Mouse (Mus musculus) liver, adult 2 months (tissue): ENCODE results near the gene Csad. TPM values are rescaled to one million over a fixed set of nuclear protein-coding genes. Genes with fewer than 3 reads are reported as not detected.

Source experiments
- DNase-seq: peaks from one replicate; pipeline ENCODE4 v3.0.0-alpha.2; 2011; ENCODE audit warnings: low read depth, low spot score; ENCODE audit errors: extremely low read depth
- H3K27ac ChIP-seq: fragments of 200-500 bp; replicated peaks from 2 replicates; pipeline ENCODE4 v1.5.1; 2012; ENCODE audit warnings: low read depth, mild to moderate bottlenecking, control low read depth, inconsistent platforms, low read length; ENCODE audit not compliant: insufficient read depth
- H3K27me3 ChIP-seq: fragments of 200-500 bp; 2 replicates; pipeline ENCODE4 v1.6.1; 2012; ENCODE audit warnings: mild to moderate bottlenecking, moderate library complexity, low read length, inconsistent platforms; ENCODE audit not compliant: control insufficient read depth, insufficient read depth
- H3K36me3 ChIP-seq: fragments of 200-500 bp; 2 replicates; pipeline ENCODE4 v1.6.1; 2012; ENCODE audit warnings: low read length, inconsistent platforms; ENCODE audit not compliant: control insufficient read depth, insufficient read depth
- H3K4me1 ChIP-seq: fragments of 200-500 bp; 2 replicates; pipeline ENCODE4 v1.6.1; 2011; ENCODE audit warnings: low read length; ENCODE audit not compliant: control insufficient read depth, insufficient read depth
- H3K4me3 ChIP-seq: fragments of 200-500 bp; 2 replicates; pipeline ENCODE4 v1.5.1; 2011; ENCODE audit warnings: low read depth, mild to moderate bottlenecking, control low read depth, low read length, moderate library complexity; ENCODE audit not compliant: insufficient read depth
- H3K79me2 ChIP-seq: fragments of 200-500 bp; 2 replicates; pipeline ENCODE4 v1.6.1; 2012; ENCODE audit warnings: inconsistent platforms, mild to moderate bottlenecking, low read length, moderate library complexity; ENCODE audit not compliant: control insufficient read depth, insufficient read depth
- H3K9ac ChIP-seq: fragments of 200-500 bp; 2 replicates; pipeline ENCODE4 v1.6.1; 2012; ENCODE audit warnings: low read depth, mild to moderate bottlenecking, control low read depth, inconsistent platforms, low read length
- CTCF ChIP-seq: fragments of 200-500 bp; IDR thresholded peaks from 2 replicates; pipeline ENCODE4 v1.5.1; 2011; ENCODE audit warnings: low read depth, low read length, control low read depth
- POLR2A ChIP-seq: fragments of 200-500 bp; IDR thresholded peaks from 2 replicates; pipeline ENCODE4 v1.6.1; 2011; ENCODE audit warnings: low read length, control low read depth; ENCODE audit not compliant: insufficient read depth; ENCODE audit errors: extremely low read depth
- WGBS: fragments of 180-500 bp; shearing (Covaris S2); methylation state at CpG from one replicate; pipeline ENCODE4 v1.1.7; 2018; 5-methylcytosine and 5-hydroxymethylcytosine counted together
- polyA plus RNA-seq: library from polyadenylated mRNA; depleted of rRNA; stranded (reverse); fragments of >200 nt; gene quantifications from 2 replicates; pipeline ENCODE4 v1.2.3, GENCODE M21; 2012
- total RNA-seq: library from RNA; depleted of rRNA; stranded (reverse); fragments of >200 nt; gene quantifications from 2 replicates; pipeline ENCODE4 v1.2.3, GENCODE M21; 2014

The Csad gene
- total and polyA plus RNA-seq, 2 experiments = 47.6 to 123 TPM

DNA sequence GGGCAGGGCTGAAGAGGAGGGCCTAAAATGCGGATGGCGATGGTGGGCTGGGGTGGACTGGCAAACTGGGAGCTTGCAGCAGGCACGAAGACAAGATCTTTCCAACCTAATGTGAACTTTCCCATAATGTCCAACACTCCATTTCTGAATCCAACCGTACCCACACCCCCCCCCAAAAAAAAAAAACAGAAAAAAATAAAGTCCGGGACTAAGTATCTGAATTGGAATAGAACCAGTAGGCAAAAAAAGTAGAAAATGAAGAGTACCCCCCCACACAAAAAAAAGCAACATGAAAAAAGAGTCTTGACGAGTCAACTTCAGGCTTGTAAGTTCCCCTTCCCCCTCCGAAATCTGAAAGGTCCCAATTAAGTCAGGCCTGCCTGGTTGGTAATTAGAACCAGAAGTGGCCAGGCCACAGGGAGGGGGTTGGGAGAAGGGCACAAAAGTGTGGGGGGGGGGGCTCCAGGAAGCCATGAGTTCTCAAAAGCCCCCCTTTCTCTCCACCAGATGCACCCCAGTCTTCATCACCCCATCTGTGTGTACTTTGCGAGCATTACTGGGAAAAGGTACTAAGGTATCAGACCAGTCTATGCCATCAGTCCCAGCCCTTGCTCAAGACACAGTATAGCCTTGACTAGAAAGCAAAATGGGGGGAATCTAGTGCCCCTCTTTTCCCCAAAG is 43.7 kb upstream of the Csad start:
- TF ChIP-seq POLR2A (no peak), CTCF (no peak)
- peak overlapping the region; percentile 74 for H3K4me3 ChIP-seq
- no peak for DNase-seq
- H3K4me1 ChIP-seq = peaks cover 4% of the 10 kb centered on the region; the same call in 1 of the 2 replicates
- H3K9ac ChIP-seq = peak overlapping the region; percentile 73
- no peaks in the 10 kb centered on the region for H3K36me3 ChIP-seq
- WGBS = 21% methylated on average over 8 of the region's 8 CpGs
- peak overlapping the region; percentile 73 for H3K27ac ChIP-seq
- H3K79me2 ChIP-seq = no peaks in the 10 kb centered on the region
- no peaks in the 10 kb centered on the region for H3K27me3 ChIP-seq

DNA sequence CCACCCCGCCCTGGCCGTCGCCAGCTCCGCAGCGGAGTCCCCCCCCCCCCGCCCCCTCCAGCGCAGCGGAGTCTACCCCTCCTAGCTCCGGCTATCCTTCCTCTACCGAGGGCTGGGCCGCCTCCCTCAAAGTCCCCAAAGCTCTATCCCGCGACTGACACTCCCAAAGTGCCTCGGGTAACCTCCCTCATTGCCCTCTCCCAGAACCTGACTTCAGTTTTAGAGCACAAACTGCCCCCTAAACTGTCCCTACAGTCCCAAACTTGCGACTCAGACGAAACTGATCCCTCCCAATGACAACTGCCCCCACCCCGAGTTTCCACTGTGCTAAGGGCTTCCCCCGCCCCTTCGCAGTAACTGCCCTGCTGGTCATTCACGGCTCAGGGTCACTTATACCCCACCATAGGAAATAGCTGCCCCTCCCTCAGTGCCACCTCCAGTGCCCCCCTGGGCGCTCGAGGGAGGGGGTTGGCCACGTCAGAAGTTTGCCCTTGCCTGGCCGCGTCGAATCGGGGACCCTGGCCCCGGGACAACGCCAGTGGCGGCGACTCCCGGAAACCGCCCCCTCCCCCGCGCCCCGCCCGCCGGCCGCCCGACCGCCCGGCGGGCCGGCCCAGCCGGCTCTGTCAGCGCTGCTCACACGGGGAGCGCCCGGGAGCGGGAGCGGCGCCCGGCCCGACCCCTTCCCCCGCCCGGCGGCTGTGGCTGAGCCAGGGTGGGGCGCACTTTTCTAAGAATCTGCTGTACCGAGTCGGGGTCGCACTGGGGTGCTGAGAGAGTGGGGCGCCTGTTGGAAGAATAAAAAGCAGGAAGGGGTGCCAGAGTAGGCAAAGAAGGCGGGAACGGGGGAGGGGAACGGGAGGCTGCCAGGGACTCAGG is 43.0 kb upstream of the Csad start:
- Histone ChIP-seq H3K36me3 (no peaks in the 10 kb centered on the region), H3K9ac (peak overlapping the region; percentile 81), H3K4me1 (peaks cover 4% of the 10 kb centered on the region; the same call in 1 of the 2 replicates), H3K4me3 (peak overlapping the region; percentile 74), H3K27me3 (no peaks in the 10 kb centered on the region), H3K79me2 (no peaks in the 10 kb centered on the region), H3K27ac (peak overlapping the region; percentile 95)
- DNase-seq = peak; percentile 42
- 1% methylated on average over 59 of the region's 65 CpGs for WGBS
- TF ChIP-seq POLR2A (no peak), CTCF (no peak)

DNA sequence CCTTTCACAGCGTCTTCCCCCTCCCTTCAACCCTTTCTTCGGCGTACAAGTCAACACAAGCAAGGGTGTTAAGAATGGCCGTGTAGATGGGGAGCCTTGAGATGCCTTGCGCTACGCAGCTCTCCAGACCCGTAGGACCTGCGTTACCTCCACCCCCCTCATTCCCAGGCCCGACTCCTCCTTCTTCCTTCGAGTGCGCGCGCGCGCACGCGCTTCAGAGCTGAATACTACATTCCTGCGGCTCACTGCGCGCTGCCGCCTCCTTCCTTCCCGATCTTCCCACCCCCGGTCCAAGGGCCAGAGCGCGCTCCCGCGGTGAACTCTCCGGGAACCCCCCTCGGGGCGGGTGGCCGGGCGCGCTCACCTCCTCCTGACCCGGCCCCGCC is 42.3 kb upstream of the Csad start:
- Histone ChIP-seq H3K27me3 (no peaks in the 10 kb centered on the region), H3K36me3 (no peaks in the 10 kb centered on the region), H3K79me2 (no peaks in the 10 kb centered on the region), H3K27ac (peak overlapping the region; percentile 62), H3K4me1 (peaks cover 4% of the 10 kb centered on the region; the same call in 1 of the 2 replicates), H3K9ac (peak overlapping the region; percentile 81), H3K4me3 (peak overlapping the region; percentile 74)
- TF ChIP-seq CTCF (no peak), POLR2A (0 out of 2 replicates have a peak, but pooled peaks have one; percentile 19)
- WGBS = under 1% methylated on average over 35 of the region's 35 CpGs
- peak; percentile 71 for DNase-seq

DNA sequence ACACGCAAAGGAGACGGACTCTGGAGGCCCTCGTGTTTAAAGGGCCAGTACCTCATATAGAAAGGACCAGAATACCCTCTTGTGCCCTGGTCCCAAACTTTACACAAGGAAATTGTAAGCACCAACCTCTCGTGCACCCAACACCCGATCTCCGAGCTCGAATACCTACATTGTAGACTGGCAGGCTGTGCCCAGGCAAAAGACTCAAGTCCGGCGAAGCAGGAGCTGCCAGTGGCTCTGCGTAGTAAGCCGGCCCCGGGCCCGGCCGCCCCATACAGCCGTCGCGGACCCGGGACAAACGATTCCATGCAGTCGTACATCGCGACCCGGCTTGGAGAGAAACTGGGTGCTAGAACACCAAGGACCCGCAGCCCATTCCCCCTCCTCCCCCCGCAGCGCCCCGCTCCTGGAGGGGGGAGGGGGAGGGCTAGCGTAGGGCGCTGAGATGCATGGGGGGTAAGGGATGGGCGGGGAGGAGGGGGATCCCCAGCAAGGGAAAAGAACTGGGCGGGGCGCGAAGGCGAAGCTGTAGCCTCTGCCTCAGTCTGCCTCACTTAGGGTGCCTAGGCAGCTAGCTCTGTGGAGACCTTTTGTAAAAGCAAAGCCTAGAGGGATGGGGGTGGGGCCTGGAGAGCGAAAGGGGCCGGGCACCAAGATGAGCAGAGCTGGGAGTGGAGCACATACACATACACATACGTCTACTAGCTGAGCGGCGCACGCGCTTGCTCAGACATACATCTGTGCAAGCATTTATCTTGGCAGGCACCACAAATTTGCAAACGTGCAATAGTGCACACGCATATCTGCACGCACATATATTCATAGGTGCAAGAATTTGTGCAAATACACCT is 41.6 kb upstream of the Csad start:
- peak; percentile 42 for DNase-seq
- Histone ChIP-seq H3K27ac (peak overlapping the region; percentile 79), H3K4me3 (peak overlapping the region; percentile 74), H3K4me1 (peaks cover 6% of the 10 kb centered on the region; the same call in 1 of the 2 replicates), H3K9ac (peak overlapping the region; percentile 81), H3K36me3 (no peaks in the 10 kb centered on the region), H3K27me3 (no peaks in the 10 kb centered on the region), H3K79me2 (no peaks in the 10 kb centered on the region)
- peak; percentile 32; the same call in 1 of the 2 replicates for TF ChIP-seq POLR2A
- no peak for TF ChIP-seq CTCF
- WGBS = under 1% methylated on average over 41 of the region's 44 CpGs

DNA sequence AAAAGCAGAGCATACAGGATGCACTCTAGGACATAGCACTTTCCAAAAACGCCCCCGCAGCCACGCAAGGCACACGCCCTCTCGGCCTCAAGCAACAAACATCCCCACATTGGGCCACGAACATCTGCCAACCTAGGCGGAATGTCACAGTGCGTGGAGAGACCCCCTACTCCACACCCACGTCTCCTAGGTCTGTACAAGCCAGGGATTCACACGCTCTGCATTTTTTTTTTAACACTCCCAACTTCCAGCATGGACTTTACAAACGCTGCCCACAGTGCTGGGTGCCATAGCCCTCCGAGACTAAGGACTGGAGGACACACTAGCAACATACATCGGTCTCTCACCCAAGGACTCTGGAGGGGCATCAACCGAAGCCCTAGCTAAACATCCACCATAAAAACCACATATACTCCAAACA is 40.9 kb upstream of the Csad start:
- H3K4me1 ChIP-seq = peaks cover 8% of the 10 kb centered on the region; the same call in 1 of the 2 replicates
- no peaks in the 10 kb centered on the region for H3K36me3 ChIP-seq
- peak overlapping the region; percentile 81 for H3K9ac ChIP-seq
- TF ChIP-seq POLR2A = no peak
- TF ChIP-seq CTCF = no peak
- no peaks in the 10 kb centered on the region for H3K79me2 ChIP-seq
- H3K27ac ChIP-seq = peak overlapping the region; percentile 79
- WGBS = 11% methylated on average over 14 of the region's 14 CpGs
- H3K27me3 ChIP-seq = no peaks in the 10 kb centered on the region
- H3K4me3 ChIP-seq = peak overlapping the region; percentile 74
- no peak for DNase-seq
